Mouse (Mus musculus) hindbrain, embryonic 10.5 days (tissue): ENCODE measurements around the gene Tmem107. TPM values are rescaled to one million over a fixed set of nuclear protein-coding genes. Genes with fewer than 3 reads are reported as not detected.
A peak's percentile ranks its signal among the peaks of the same experiment; 100 is the strongest.

Source experiments
- DNase-seq: peaks from one replicate; pipeline ENCODE4 v3.0.0-alpha.2; 2017; ENCODE audit warnings: low spot score
- H3K27ac ChIP-seq: fragments of 300-500 bp; sonication (generic); 2 replicates; pipeline ENCODE4 v1.5.1; 2016; ENCODE audit warnings: mild to moderate bottlenecking, moderate library complexity
- H3K27me3 ChIP-seq: fragments of 300-500 bp; sonication (generic); 2 replicates; pipeline ENCODE4 v1.6.1; 2016; ENCODE audit warnings: mild to moderate bottlenecking; ENCODE audit not compliant: poor library complexity, insufficient read depth, severe bottlenecking
- H3K36me3 ChIP-seq: fragments of 300-500 bp; sonication (generic); 2 replicates; pipeline ENCODE4 v1.6.1; 2016; ENCODE audit warnings: mild to moderate bottlenecking, moderate library complexity
- H3K4me1 ChIP-seq: fragments of 300-500 bp; sonication (generic); replicated peaks from 2 replicates; pipeline ENCODE4 v1.6.1; 2016; ENCODE audit warnings: mild to moderate bottlenecking
- H3K4me3 ChIP-seq: fragments of 300-500 bp; sonication (generic); 2 replicates; pipeline ENCODE4 v1.5.1; 2016; ENCODE audit warnings: mild to moderate bottlenecking, moderate library complexity
- H3K9me3 ChIP-seq: fragments of 300-500 bp; sonication (generic); 2 replicates; pipeline ENCODE4 v1.6.1; 2016; ENCODE audit warnings: mild to moderate bottlenecking, moderate library complexity
- WGBS: fragments of 180-500 bp; shearing (Covaris S2); methylation state at CpG from one replicate; pipeline ENCODE4 v1.1.7; 2016; 5-methylcytosine and 5-hydroxymethylcytosine counted together
- polyA plus RNA-seq: library from polyadenylated mRNA; unstranded; fragments of >200 nt; fragmentation: Nextera tagmentation; extraction: Ambion mirVana; gene quantifications from 2 replicates; pipeline ENCODE4 v1.2.1, GENCODE M21; 2016

Tmem107 gene
- polyA plus RNA-seq, 1 experiment from 2014 or later = 56.6 TPM

DNA sequence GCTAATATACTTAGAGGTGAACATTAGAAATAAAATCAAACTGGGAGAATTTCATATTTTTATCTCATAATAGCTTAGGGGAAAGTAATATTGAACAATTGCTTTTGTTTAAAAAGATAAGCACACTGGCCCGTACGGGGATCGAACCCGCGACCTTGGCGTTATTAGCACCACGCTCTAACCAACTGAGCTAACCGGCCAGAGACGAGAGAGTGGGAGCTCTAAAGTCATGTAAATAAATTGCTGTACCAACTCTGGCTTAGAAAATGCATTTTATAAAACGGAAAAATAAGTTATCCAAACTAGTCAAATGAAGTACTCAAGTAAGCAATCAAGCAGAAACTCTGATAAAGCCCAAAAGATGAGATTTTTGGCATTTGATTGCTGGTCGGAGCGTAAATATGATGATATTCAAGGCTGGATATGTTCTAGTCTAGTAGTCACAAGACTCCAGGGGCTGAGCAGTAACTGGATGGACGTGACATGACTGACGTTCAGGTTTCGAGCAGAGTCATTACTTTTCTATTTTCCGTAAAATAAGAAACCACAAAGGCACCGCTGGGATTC, 8.3 kb upstream of the Tmem107 start:
- DNase-seq = peak; percentile 72
- Histone ChIP-seq H3K27ac (peak overlapping the region; percentile 50; the same call in 1 of the 2 replicates), H3K4me3 (peak overlapping the region; percentile 83), H3K4me1 (peaks cover 62% of the 10 kb centered on the region), H3K9me3 (no peaks in the 10 kb centered on the region), H3K36me3 (no peaks in the 10 kb centered on the region), H3K27me3 (peaks cover 15% of the 10 kb centered on the region)
- under 1% methylated on average over 17 of the region's 17 CpGs for WGBS

DNA sequence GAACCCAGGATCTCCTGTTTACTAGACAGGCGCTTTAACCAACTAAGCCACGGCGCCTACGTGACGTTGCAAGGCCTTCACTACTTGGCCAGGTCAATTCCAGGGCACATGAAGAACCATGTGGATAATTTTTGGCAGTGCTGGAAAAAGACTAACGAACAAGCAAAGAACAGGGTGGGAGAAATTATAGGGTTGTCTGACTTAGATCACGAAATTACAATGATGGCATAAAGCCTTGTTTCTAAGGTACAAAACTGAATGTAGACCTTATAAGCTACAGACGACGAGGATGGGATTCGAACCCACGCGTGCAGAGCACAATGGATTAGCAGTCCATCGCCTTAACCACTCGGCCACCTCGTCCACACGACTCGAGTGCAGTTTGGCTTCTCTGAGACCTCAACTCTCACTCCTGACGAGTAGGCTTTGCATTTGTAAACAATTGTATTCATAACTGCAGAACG, 7.8 kb upstream of the Tmem107 start:
- no peaks in the 10 kb centered on the region for H3K36me3 ChIP-seq
- peak; percentile 94 for DNase-seq
- H3K4me3 ChIP-seq = peak overlapping the region; percentile 83
- WGBS = under 1% methylated on average over 19 of the region's 19 CpGs
- peaks cover 62% of the 10 kb centered on the region for H3K4me1 ChIP-seq
- peaks cover 15% of the 10 kb centered on the region for H3K27me3 ChIP-seq
- no peaks in the 10 kb centered on the region for H3K9me3 ChIP-seq
- peak overlapping the region; percentile 67; the same call in 1 of the 2 replicates for H3K27ac ChIP-seq

GRCm38 (mm10) chr11:69063413-69064201, 7.0 kb upstream of the Tmem107 start:
- peak; percentile 94 for DNase-seq
- WGBS = under 1% methylated on average over 31 of the region's 31 CpGs
- Histone ChIP-seq H3K4me1 (peaks cover 54% of the 10 kb centered on the region), H3K36me3 (no peaks in the 10 kb centered on the region), H3K27me3 (peaks cover 15% of the 10 kb centered on the region), H3K9me3 (no peaks in the 10 kb centered on the region), H3K27ac (peak overlapping the region; percentile 89), H3K4me3 (peak overlapping the region; percentile 83)

DNA sequence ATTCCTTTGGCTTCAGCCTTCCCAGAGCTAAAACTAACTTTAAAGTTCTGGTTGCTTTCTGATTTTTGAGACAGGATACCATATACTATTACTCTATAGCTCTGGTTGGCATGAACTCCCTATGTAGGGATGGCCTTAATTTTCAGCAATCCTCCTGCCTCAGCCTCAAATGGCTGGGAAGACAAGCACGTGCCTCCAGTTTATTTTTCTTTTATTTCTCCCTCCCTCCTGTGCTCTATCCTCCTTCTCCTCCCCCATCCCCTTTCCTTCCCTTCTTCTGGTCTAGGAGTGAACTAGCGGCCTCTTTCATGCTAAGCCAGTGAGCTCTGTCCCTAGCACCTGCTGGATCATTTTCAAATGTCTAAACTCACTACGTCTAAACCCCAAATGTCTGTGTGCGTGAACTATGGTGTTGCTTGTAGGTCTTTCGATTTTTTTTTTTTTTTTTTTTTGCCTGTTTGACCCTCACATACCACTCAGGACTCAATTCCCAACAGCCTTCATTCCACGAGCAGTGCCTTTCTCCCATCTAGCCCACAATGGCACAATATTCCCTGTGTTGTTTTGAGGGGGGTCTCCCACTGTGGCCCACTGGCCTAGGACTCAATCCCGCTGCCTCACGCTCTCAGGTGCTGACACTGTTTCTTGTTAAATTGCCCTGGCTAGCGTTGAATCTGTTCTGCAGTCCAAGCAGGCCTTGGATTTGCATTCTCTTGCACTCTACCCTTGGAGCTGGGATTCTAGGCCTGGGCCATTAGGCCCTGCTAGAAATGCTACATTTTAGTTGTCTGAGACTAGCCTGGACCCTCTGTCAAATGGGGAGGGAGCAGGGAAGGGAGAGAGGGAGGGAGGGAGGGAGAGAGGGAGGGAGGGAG, 6.1 kb upstream of the Tmem107 start:
- DNase-seq = no peak
- WGBS = 47% methylated on average over 9 of the region's 9 CpGs
- peaks cover 15% of the 10 kb centered on the region for H3K27me3 ChIP-seq
- H3K4me1 ChIP-seq = peaks cover 49% of the 10 kb centered on the region
- no peaks in the 10 kb centered on the region for H3K9me3 ChIP-seq
- H3K4me3 ChIP-seq = peak overlapping the region; percentile 83
- H3K27ac ChIP-seq = peak overlapping the region; percentile 89
- no peaks in the 10 kb centered on the region for H3K36me3 ChIP-seq

DNA sequence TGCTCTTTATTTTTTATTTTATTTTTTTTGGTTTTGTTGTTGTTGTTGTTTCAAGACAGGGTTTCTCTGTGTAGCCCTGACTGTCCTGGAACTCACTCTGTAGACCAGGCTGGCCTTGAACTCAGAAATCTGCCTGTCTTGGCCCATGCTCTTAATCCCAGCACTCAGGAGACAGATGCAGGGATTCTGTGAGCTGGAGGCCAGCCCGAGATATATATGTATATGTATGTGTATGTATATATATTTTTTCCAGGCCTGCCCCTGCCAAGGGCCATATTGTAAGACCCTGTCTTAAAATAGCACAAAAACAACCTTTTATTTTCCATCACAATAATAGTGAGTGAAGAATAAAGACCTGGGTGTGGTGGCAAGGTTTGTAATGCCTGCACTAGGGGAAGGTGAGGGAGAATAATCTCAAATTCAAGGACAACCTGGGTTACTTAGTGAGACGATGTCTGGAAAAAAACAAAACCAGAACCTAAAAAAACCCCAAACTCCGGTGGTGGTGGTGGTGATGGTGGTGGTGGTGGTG, 5.1 kb upstream of the Tmem107 start:
- H3K27ac ChIP-seq = no peak overlapping the region
- H3K9me3 ChIP-seq = no peaks in the 10 kb centered on the region
- 58% methylated on average over 3 of the region's 3 CpGs for WGBS
- peak overlapping the region; percentile 65 for H3K4me3 ChIP-seq
- no peak for DNase-seq
- peaks cover 15% of the 10 kb centered on the region for H3K27me3 ChIP-seq
- peaks cover 53% of the 10 kb centered on the region for H3K4me1 ChIP-seq
- H3K36me3 ChIP-seq = no peaks in the 10 kb centered on the region

DNA sequence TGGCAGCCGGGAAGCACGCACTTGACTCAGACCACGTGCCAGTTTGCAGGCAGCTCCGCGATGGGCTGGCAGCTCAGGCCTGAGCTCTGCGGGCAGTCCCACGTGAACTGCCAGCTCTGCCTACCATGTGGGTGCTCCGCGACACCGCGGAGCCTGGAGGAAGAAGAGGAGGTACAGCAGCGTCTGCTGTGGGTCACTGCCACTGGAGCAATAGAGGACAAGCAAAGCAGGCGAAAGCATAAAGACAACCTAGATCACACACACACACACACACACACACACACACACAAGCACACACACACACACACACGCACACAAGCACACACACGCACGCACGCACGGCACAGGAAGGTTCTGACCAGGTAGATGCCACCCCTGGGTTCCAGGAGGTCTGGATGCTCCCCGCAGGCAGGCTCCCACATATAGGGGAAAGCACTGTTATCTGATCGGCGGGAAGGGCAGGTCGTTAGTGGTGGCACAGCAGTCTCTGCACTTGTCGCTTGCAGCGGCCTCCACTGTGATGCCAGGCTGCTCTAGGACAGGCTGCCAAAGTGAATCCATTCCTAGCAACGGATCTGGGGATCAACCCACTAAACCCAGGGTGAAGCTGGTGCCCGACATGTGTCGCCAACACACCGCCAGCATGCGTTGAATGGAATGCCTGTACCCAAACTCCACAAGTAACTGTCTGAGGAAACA, 4.3 kb upstream of the Tmem107 start:
- WGBS = 2% methylated on average over 29 of the region's 29 CpGs
- peaks cover 11% of the 10 kb centered on the region for H3K27me3 ChIP-seq
- H3K27ac ChIP-seq = peak overlapping the region; percentile 59
- peaks cover 50% of the 10 kb centered on the region for H3K4me1 ChIP-seq
- H3K9me3 ChIP-seq = no peaks in the 10 kb centered on the region
- peak; percentile 27 for DNase-seq
- peak overlapping the region; percentile 65 for H3K4me3 ChIP-seq
- H3K36me3 ChIP-seq = no peaks in the 10 kb centered on the region

DNA sequence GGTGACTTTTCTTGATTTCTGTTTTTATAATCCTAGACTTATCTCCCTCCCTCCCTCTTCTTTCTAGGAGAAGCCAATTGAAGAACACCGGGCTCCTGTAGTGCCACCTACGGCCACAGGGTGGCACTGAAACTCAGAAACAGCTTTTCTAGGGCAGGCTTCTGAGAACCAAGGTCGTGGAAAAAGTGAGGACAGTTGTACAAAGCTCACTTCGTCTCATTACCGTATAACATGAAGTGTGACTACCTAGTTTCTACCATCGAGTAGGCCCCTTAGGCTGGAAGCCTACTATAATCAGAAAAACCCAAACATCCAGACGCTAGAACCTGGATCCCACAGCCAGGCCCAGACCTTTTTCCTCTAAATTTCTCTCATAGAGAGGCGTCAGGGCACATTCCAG, 3.6 kb upstream of the Tmem107 start:
- no peaks in the 10 kb centered on the region for H3K9me3 ChIP-seq
- WGBS = 9% methylated on average over 8 of the region's 8 CpGs
- no peaks in the 10 kb centered on the region for H3K36me3 ChIP-seq
- peak overlapping the region; percentile 65 for H3K4me3 ChIP-seq
- DNase-seq = peak; percentile 88
- peaks cover 7% of the 10 kb centered on the region; the same call in 1 of the 2 replicates for H3K27me3 ChIP-seq
- 0 out of 2 replicates have a peak overlapping the region, but pooled peaks have one; percentile 59 for H3K27ac ChIP-seq
- peaks cover 50% of the 10 kb centered on the region for H3K4me1 ChIP-seq

DNA sequence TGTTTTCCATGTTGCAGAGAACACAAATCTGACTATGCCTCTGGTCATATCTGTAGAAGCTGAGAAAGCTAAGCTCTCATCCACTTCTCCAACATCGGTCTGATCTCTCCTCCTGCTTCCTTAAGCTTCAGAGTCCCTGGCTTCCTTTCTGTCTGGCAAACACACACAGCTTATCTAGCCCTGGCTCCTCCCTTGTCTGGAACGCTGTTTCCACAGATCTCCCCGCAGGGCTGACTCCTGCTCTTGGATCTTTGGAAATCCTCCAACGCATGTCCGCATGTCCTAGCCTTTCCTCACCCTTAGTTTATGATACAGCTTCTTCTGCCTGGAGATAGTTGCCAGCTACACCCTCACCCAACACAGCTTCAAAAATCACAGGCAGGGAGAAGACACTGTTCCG, 3.0 kb upstream of the Tmem107 start:
- H3K9me3 ChIP-seq = no peaks in the 10 kb centered on the region
- DNase-seq = no peak
- 65% methylated on average over 6 of the region's 6 CpGs for WGBS
- H3K4me3 ChIP-seq = no peak overlapping the region
- H3K27me3 ChIP-seq = peaks cover 7% of the 10 kb centered on the region; the same call in 1 of the 2 replicates
- H3K27ac ChIP-seq = no peak overlapping the region
- H3K4me1 ChIP-seq = peaks cover 57% of the 10 kb centered on the region
- H3K36me3 ChIP-seq = no peaks in the 10 kb centered on the region

- Histone ChIP-seq H3K9me3 (no peaks in the 10 kb centered on the region), H3K4me1 (peaks cover 59% of the 10 kb centered on the region), H3K4me3 (peak overlapping the region; percentile 79), H3K27me3 (peaks cover 7% of the 10 kb centered on the region; the same call in 1 of the 2 replicates), H3K36me3 (no peaks in the 10 kb centered on the region), H3K27ac (peak overlapping the region; percentile 98)
- under 1% methylated on average over 13 of the region's 13 CpGs for WGBS
- DNase-seq = no peak
These were observed 513 bp upstream of the Tmem107 start for GRCm38 (mm10) chr11:69070093-69070492.

DNA sequence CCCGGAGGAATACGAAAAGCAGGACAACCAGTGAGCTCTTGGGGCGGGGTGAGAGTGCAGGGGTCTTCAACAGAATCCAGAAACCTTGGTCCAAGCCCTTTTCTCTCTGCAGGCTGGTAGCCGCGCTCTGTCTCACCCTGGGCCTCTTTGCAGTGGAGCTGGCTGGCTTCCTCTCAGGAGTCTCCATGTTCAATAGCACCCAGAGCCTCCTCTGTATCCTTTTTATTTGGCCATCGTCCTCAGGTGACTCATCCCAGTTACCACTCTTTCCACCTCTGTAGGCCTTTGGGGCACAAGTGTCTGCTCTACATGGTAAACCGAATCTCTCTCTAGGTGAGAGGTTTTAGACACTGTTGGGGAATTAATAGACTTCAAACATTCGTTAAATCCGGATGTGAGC, 656 bp downstream of the Tmem107 start:
- no peak for DNase-seq
- Histone ChIP-seq H3K4me1 (peaks cover 54% of the 10 kb centered on the region), H3K27me3 (peaks cover 2% of the 10 kb centered on the region; the same call in 1 of the 2 replicates), H3K27ac (peak overlapping the region; percentile 98), H3K9me3 (no peaks in the 10 kb centered on the region), H3K4me3 (peak overlapping the region; percentile 79), H3K36me3 (no peaks in the 10 kb centered on the region)
- WGBS = 25% methylated on average over 9 of the region's 9 CpGs

- no peak for DNase-seq
- H3K36me3 ChIP-seq = no peaks in the 10 kb centered on the region
- no peaks in the 10 kb centered on the region for H3K9me3 ChIP-seq
- H3K4me1 ChIP-seq = peaks cover 45% of the 10 kb centered on the region
- no peaks in the 10 kb centered on the region for H3K27me3 ChIP-seq
- peak overlapping the region; percentile 96 for H3K27ac ChIP-seq
- WGBS = 81% methylated on average over 11 of the region's 11 CpGs
- peak overlapping the region; percentile 79 for H3K4me3 ChIP-seq
These were observed 1.6 kb downstream of the Tmem107 start for GRCm38 (mm10) chr11:69072234-69072633.

GRCm38 (mm10) chr11:69072666-69073064, 2.1 kb downstream of the Tmem107 start:
- Histone ChIP-seq H3K36me3 (no peaks in the 10 kb centered on the region), H3K4me3 (peak overlapping the region; percentile 79), H3K9me3 (no peaks in the 10 kb centered on the region), H3K27me3 (no peaks in the 10 kb centered on the region), H3K27ac (peak overlapping the region; percentile 96), H3K4me1 (peaks cover 45% of the 10 kb centered on the region)
- DNase-seq = no peak
- WGBS = 14% methylated on average over 9 of the region's 9 CpGs
